Mouse (Mus musculus) intestine, postnatal 0 days (tissue): ENCODE results near the gene Tcea2. TPM values are rescaled to one million over a fixed set of nuclear protein-coding genes. Genes with fewer than 3 reads are reported as not detected.

Experiments
- ATAC-seq: fragments of 200-750 bp; cut with Nextera tagmentation; 2 replicates; pipeline ENCODE4 v1.8.0; 2017; ENCODE audit warnings: mild to moderate bottlenecking, moderate TSS enrichment, moderate library complexity
- H3K27ac ChIP-seq: fragments of 300-500 bp; sonication (generic); 2 replicates; pipeline ENCODE4 v1.5.1; 2014; ENCODE audit warnings: mild to moderate bottlenecking, low read depth, low read length, moderate library complexity
- H3K27me3 ChIP-seq: fragments of 300-500 bp; sonication (generic); replicated peaks from 2 replicates; pipeline ENCODE4 v1.6.1; 2014; ENCODE audit warnings: low read length, mixed read lengths; ENCODE audit not compliant: control insufficient read depth, insufficient read depth
- H3K36me3 ChIP-seq: fragments of 300-500 bp; sonication (generic); 2 replicates; pipeline ENCODE4 v1.6.1; 2014; ENCODE audit warnings: mild to moderate bottlenecking, moderate library complexity; ENCODE audit not compliant: control insufficient read depth, insufficient read depth
- H3K4me1 ChIP-seq: fragments of 300-500 bp; sonication (generic); replicated peaks from 2 replicates; pipeline ENCODE4 v1.6.1; 2014; ENCODE audit warnings: antibody characterized with exemption, low read length, mixed read lengths; ENCODE audit not compliant: control insufficient read depth, insufficient read depth
- H3K4me2 ChIP-seq: fragments of 300-500 bp; sonication (generic); replicated peaks from 2 replicates; pipeline ENCODE4 v1.6.1; 2014; ENCODE audit warnings: low read depth, mild to moderate bottlenecking, moderate library complexity
- H3K4me3 ChIP-seq: fragments of 300-500 bp; sonication (generic); 2 replicates; pipeline ENCODE4 v1.5.1; 2014; ENCODE audit warnings: low read depth, low read length
- H3K9ac ChIP-seq: fragments of 300-500 bp; sonication (generic); 2 replicates; pipeline ENCODE4 v1.6.1; 2014; ENCODE audit warnings: mild to moderate bottlenecking, low read depth, low read length
- H3K9me3 ChIP-seq: fragments of 300-500 bp; sonication (generic); 2 replicates; pipeline ENCODE4 v1.6.1; 2016; ENCODE audit warnings: mixed run types; ENCODE audit not compliant: control insufficient read depth
- CTCF ChIP-seq: sonication (generic); IDR thresholded peaks from 2 replicates; pipeline ENCODE4 v1.5.1; 2016; ENCODE audit warnings: low read depth, mild to moderate bottlenecking, control low read depth, antibody characterized with exemption, moderate library complexity
- WGBS: fragments of 180-500 bp; shearing (Covaris S2); extraction: QIAGEN DNeasy Blood & Tissue Kit; methylation state at CpG from one replicate; pipeline ENCODE4 v1.1.7; 2014; 5-methylcytosine and 5-hydroxymethylcytosine counted together
- polyA plus RNA-seq: library from polyadenylated mRNA; unstranded; fragments of >200 nt; fragmentation: Nextera tagmentation; extraction: Ambion mirVana; gene quantifications from 2 replicates; pipeline ENCODE4 v1.2.1, GENCODE M21; 2015

The Tcea2 gene
- polyA plus RNA-seq, 1 experiment from 2014 or later, result 6.8 TPM

DNA sequence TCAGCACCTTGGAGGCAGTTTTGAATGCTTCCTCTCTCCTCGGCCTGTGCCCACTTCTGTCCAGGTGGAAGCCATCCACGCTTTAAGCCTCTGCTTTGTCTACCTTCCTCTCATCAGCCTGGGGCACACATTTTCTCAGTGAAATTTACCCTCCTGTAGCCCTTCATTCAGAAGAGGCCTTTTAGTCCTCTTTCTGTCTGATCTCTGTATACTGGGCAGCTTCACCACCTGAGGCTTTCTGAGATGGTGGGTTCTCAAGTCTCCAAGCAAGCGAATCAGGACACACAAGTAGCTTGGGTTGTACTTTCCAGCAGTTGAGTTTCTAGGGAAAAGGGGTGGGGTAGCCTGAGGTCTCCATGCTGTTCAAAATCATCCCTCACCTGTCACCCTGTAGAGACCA, 12.2 kb downstream of the Tcea2 start:
- no peak for TF ChIP-seq CTCF
- H3K4me3 ChIP-seq, result no peak overlapping the region
- H3K27me3 ChIP-seq, result no peaks in the 10 kb centered on the region
- 88% methylated on average over 3 of the region's 3 CpGs for WGBS
- H3K27ac ChIP-seq, result no peak overlapping the region
- peaks cover 10% of the 10 kb centered on the region; the same call in 1 of the 2 replicates for H3K36me3 ChIP-seq
- H3K9me3 ChIP-seq, result no peaks in the 10 kb centered on the region
- H3K4me2 ChIP-seq, result 0 out of 2 replicates have a peak overlapping the region, but pooled peaks have one; percentile 27
- no peak overlapping the region for H3K9ac ChIP-seq
- no peak for ATAC-seq
- H3K4me1 ChIP-seq, result 0 out of 2 replicates have a peak, but pooled peaks cover 4% of the 10 kb centered on the region

GRCm38 (mm10) chr2:181693339-181694280, 13.5 kb downstream of the Tcea2 start, which contains the start of gene Rgs19:
Gene Rgs19, minus strand, starts transcription at chr2:181693977.
- Histone ChIP-seq H3K9ac (peak within 1 kb of the TSS; percentile 70), H3K4me2 (peak within 1 kb of the TSS; percentile 92), H3K27me3 (no peaks in the 10 kb centered on the region), H3K27ac (no peak within 1 kb of the TSS), H3K36me3 (peaks cover 5% of the 10 kb centered on the region; the same call in 1 of the 2 replicates), H3K9me3 (no peaks in the 10 kb centered on the region), H3K4me3 (peak within 1 kb of the TSS; percentile 63), H3K4me1 (0 out of 2 replicates have a peak, but pooled peaks cover 4% of the 10 kb centered on the region)
- ATAC-seq, result peak; percentile 50
- TF ChIP-seq CTCF, result no peak; the same call in none of the 2 replicates
- WGBS, result under 1% methylated on average over 75 of the region's 75 CpGs

- no peaks in the 10 kb centered on the region; the same call in 1 of the 2 replicates for H3K36me3 ChIP-seq
- H3K9ac ChIP-seq, result no peak overlapping the region
- no peaks in the 10 kb centered on the region for H3K9me3 ChIP-seq
- H3K27me3 ChIP-seq, result no peaks in the 10 kb centered on the region
- no peak overlapping the region for H3K4me3 ChIP-seq
- WGBS, result 97% methylated on average over 3 of the region's 3 CpGs
- no peak for TF ChIP-seq CTCF
- 0 out of 2 replicates have a peak, but pooled peaks cover 4% of the 10 kb centered on the region for H3K4me1 ChIP-seq
- no peak overlapping the region for H3K4me2 ChIP-seq
- ATAC-seq, result no peak
- H3K27ac ChIP-seq, result no peak overlapping the region
Measured at GRCm38 (mm10) chr2:181694581-181694980, 14.5 kb downstream of the Tcea2 start.

GRCm38 (mm10) chr2:181695776-181696175, 15.7 kb downstream of the Tcea2 start:
- Histone ChIP-seq H3K9ac (no peak overlapping the region), H3K27ac (no peak overlapping the region), H3K36me3 (no peaks in the 10 kb centered on the region), H3K4me2 (no peak overlapping the region), H3K27me3 (no peaks in the 10 kb centered on the region), H3K4me3 (no peak overlapping the region), H3K4me1 (0 out of 2 replicates have a peak, but pooled peaks cover 4% of the 10 kb centered on the region), H3K9me3 (no peaks in the 10 kb centered on the region)
- WGBS, result 67% methylated on average over 1 of the region's 1 CpGs
- no peak for TF ChIP-seq CTCF
- ATAC-seq, result no peak

DNA sequence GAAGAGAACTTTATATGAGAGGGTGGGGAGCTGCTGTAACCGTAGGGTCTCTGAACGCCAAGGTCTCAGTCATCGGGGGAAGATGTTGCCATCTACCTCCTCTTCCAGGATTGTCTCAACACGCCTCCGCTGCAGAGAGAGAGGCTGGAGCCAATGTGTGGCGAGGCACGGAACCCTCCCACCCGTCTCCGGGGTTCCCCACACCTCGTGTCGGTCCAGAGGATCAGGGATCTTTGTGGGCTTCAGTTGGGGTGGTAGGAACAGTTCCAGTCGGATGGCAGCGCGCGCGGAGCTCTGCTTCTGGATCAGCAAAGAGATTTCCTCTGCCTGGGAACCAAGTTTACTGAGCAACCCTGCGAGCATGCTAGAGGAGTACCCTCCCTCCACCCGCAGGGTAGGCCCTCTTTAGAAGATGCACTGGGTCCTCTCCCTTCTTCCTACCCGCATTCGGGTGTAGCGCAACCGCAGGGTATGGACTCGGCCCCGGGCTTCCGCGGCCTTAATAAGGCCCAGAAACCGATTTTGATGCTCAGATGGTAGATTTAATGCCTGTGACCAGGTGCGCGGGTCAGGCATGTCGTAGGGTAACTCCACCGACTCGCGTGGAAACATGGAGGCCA, 16.8 kb downstream of the Tcea2 start:
- Histone ChIP-seq H3K4me3 (no peak overlapping the region), H3K4me1 (0 out of 2 replicates have a peak, but pooled peaks cover 4% of the 10 kb centered on the region), H3K9ac (no peak overlapping the region), H3K36me3 (no peaks in the 10 kb centered on the region), H3K27ac (no peak overlapping the region), H3K4me2 (no peak overlapping the region), H3K9me3 (no peaks in the 10 kb centered on the region), H3K27me3 (no peaks in the 10 kb centered on the region)
- ATAC-seq, result no peak
- TF ChIP-seq CTCF, result no peak
- 78% methylated on average over 33 of the region's 33 CpGs for WGBS

DNA sequence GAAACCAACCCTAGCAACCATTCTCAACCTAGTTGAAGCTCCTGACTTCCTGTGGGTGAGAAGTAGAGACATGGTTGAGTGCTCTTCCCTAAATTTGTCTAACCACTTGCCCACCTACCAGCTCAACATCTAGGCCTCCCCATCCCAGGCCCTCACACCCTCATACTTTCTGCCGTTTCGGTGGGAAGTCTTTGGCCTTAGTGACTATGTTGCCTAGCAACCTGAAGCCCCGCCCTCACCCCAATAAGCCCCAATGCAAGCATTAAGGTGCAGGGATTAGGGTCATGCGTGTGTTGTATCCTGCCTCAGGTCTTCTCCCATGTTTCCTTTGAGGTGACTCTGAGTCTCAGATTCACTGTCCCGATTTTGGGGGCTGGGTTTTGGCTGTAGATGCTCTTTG, 18.1 kb downstream of the Tcea2 start, which contains the start of gene Lkaaear1:
Lkaaear1 (minus strand) TSS at position 202 of the 400 bp plus-strand sequence.
- no peaks in the 10 kb centered on the region for H3K9me3 ChIP-seq
- 46% methylated on average over 5 of the region's 5 CpGs for WGBS
- 0 out of 2 replicates have a peak, but pooled peaks cover under 1% of the 10 kb centered on the region for H3K4me1 ChIP-seq
- H3K36me3 ChIP-seq, result no peaks in the 10 kb centered on the region
- H3K4me3 ChIP-seq, result no peak within 1 kb of the TSS
- ATAC-seq, result no peak
- TF ChIP-seq CTCF, result no peak
- H3K27ac ChIP-seq, result no peak within 1 kb of the TSS
- no peak within 1 kb of the TSS for H3K4me2 ChIP-seq
- no peaks in the 10 kb centered on the region for H3K27me3 ChIP-seq
- H3K9ac ChIP-seq, result no peak within 1 kb of the TSS
